Mouse (Mus musculus) limb, embryonic 14.5 days (tissue): Measurements from ENCODE around the gene Nkain1. TPM values are rescaled to one million over a fixed set of nuclear protein-coding genes. Genes with fewer than 3 reads are reported as not detected.

Experiments
- ATAC-seq: fragments of 200-750 bp; cut with Nextera tagmentation; 2 replicates; pipeline ENCODE4 v1.8.0; 2017; ENCODE audit warnings: low read depth, moderate number of reproducible peaks, moderate TSS enrichment; ENCODE audit not compliant: low FRiP score
- DNase-seq: peaks from one replicate; pipeline ENCODE4 v3.0.0-alpha.2; 2015; ENCODE audit warnings: low spot score
- H3K27ac ChIP-seq: fragments of 300-500 bp; sonication (generic); replicated peaks from 2 replicates; pipeline ENCODE4 v1.5.1; 2014; ENCODE audit warnings: low read depth, mild to moderate bottlenecking, low read length, moderate library complexity, mixed read lengths
- H3K27me3 ChIP-seq: fragments of 300-500 bp; sonication (generic); 2 replicates; pipeline ENCODE4 v1.6.1; 2014; ENCODE audit warnings: low read length, mixed read lengths; ENCODE audit not compliant: control insufficient read depth, insufficient read depth
- H3K36me3 ChIP-seq: fragments of 300-500 bp; sonication (generic); 2 replicates; pipeline ENCODE4 v1.6.1; 2014; ENCODE audit warnings: mild to moderate bottlenecking, low read length, moderate library complexity, mixed read lengths; ENCODE audit not compliant: control insufficient read depth, insufficient read depth
- H3K4me1 ChIP-seq: fragments of 300-500 bp; sonication (generic); 2 replicates; pipeline ENCODE4 v1.6.1; 2014; ENCODE audit warnings: antibody characterized with exemption, low read length, mixed read lengths; ENCODE audit not compliant: control insufficient read depth, insufficient read depth
- H3K4me2 ChIP-seq: fragments of 300-500 bp; sonication (generic); replicated peaks from 2 replicates; pipeline ENCODE4 v1.6.1; 2014; ENCODE audit warnings: low read depth, mild to moderate bottlenecking, low read length, moderate library complexity; ENCODE audit not compliant: severe bottlenecking
- H3K4me3 ChIP-seq: fragments of 300-500 bp; sonication (generic); replicated peaks from 2 replicates; pipeline ENCODE4 v1.5.1; 2014; ENCODE audit warnings: low read length
- H3K9ac ChIP-seq: fragments of 300-500 bp; sonication (generic); 2 replicates; pipeline ENCODE4 v1.6.1; 2014; ENCODE audit warnings: mild to moderate bottlenecking, low read depth, low read length, moderate library complexity; ENCODE audit not compliant: severe bottlenecking
- H3K9me3 ChIP-seq: fragments of 300-500 bp; sonication (generic); 2 replicates; pipeline ENCODE4 v1.6.1; 2016; ENCODE audit warnings: low read length; ENCODE audit not compliant: control insufficient read depth
- POLR2A ChIP-seq: fragments of 200-500 bp; IDR thresholded peaks from 2 replicates; pipeline ENCODE4 v1.8.0; 2012; ENCODE audit warnings: inconsistent platforms, mild to moderate bottlenecking, moderate library complexity, borderline replicate concordance; ENCODE audit not compliant: insufficient read depth, insufficient read length; ENCODE audit errors: extremely low read depth
- WGBS: fragments of 180-500 bp; shearing (Covaris S2); extraction: QIAGEN DNeasy Blood & Tissue Kit; methylation state at CpG from one replicate; pipeline ENCODE4 v1.1.7; 2014; 5-methylcytosine and 5-hydroxymethylcytosine counted together
- polyA plus RNA-seq, 2 experiments: library from polyadenylated mRNA; depleted of rRNA in 1 of 2; stranded (reverse) in 1 of 2; unstranded in 1 of 2; fragments of >200 nt; fragmentation: Nextera tagmentation in 1 of 2; extraction: Ambion mirVana in 1 of 2; gene quantifications; 2 replicates each; pipeline versions ENCODE4 v1.2.1 to v1.2.3; 2012 to 2014

The Nkain1 gene
- polyA plus RNA-seq, 2 experiments, result 3.4 to 33.5 TPM

- ATAC-seq (no peak), DNase-seq (no peak)
- no peak overlapping the region for H3K27ac ChIP-seq
- no peak overlapping the region for H3K4me2 ChIP-seq
- H3K9me3 ChIP-seq, result no peaks in the 10 kb centered on the region
- no peak overlapping the region for H3K4me3 ChIP-seq
- H3K27me3 ChIP-seq, result no peaks in the 10 kb centered on the region
- H3K4me1 ChIP-seq, result peaks cover 10% of the 10 kb centered on the region
- no peak overlapping the region for H3K9ac ChIP-seq
- WGBS, result 86% methylated on average over 7 of the region's 7 CpGs
- no peaks in the 10 kb centered on the region for H3K36me3 ChIP-seq
- TF ChIP-seq POLR2A, result no peak
Measured at GRCm38 (mm10) chr4:130574861-130575460, 988 bp upstream of the Nkain1 start.

- H3K27ac ChIP-seq, result 0 out of 2 replicates have a peak overlapping the region, but pooled peaks have one; percentile 26
- DNase-seq, result no peak
- H3K4me3 ChIP-seq, result peak overlapping the region; percentile 79
- no peaks in the 10 kb centered on the region for H3K36me3 ChIP-seq
- H3K4me1 ChIP-seq, result peaks cover 10% of the 10 kb centered on the region
- H3K4me2 ChIP-seq, result peak overlapping the region; percentile 95
- 1% methylated on average over 27 of the region's 76 CpGs for WGBS
- TF ChIP-seq POLR2A, result no peak
- peak overlapping the region; percentile 86 for H3K9ac ChIP-seq
- ATAC-seq, result peak; percentile 35
- no peaks in the 10 kb centered on the region for H3K9me3 ChIP-seq
- no peaks in the 10 kb centered on the region for H3K27me3 ChIP-seq
Measured at GRCm38 (mm10) chr4:130573351-130574047, 474 bp downstream of the Nkain1 start.

- Histone ChIP-seq H3K27me3 (no peaks in the 10 kb centered on the region), H3K4me2 (peak overlapping the region; percentile 95), H3K9me3 (no peaks in the 10 kb centered on the region), H3K9ac (peak overlapping the region; percentile 86), H3K36me3 (no peaks in the 10 kb centered on the region), H3K4me1 (peaks cover 13% of the 10 kb centered on the region), H3K27ac (no peak overlapping the region), H3K4me3 (peak overlapping the region; percentile 79)
- WGBS, result 1% methylated on average over 6 of the region's 6 CpGs
- ATAC-seq (0 out of 2 replicates have a peak, but pooled peaks have one; percentile 7), DNase-seq (no peak)
- no peak for TF ChIP-seq POLR2A
Measured at GRCm38 (mm10) chr4:130573012-130573350, 992 bp downstream of the Nkain1 start.

- Histone ChIP-seq H3K4me2 (peak overlapping the region; percentile 95), H3K9ac (no peak overlapping the region), H3K4me3 (peak overlapping the region; percentile 79), H3K27ac (no peak overlapping the region), H3K36me3 (no peaks in the 10 kb centered on the region), H3K9me3 (no peaks in the 10 kb centered on the region), H3K27me3 (no peaks in the 10 kb centered on the region), H3K4me1 (peaks cover 14% of the 10 kb centered on the region)
- ATAC-seq, result no peak
- TF ChIP-seq POLR2A, result no peak
- no peak for DNase-seq
- WGBS, result 24% methylated on average over 10 of the region's 10 CpGs
Measured at GRCm38 (mm10) chr4:130572545-130572944, 1.4 kb downstream of the Nkain1 start.

- Histone ChIP-seq H3K9me3 (no peaks in the 10 kb centered on the region), H3K4me1 (peaks cover 14% of the 10 kb centered on the region), H3K27ac (no peak overlapping the region), H3K36me3 (no peaks in the 10 kb centered on the region), H3K27me3 (no peaks in the 10 kb centered on the region), H3K9ac (no peak overlapping the region), H3K4me3 (no peak overlapping the region), H3K4me2 (no peak overlapping the region)
- no peak for DNase-seq
- WGBS, result 61% methylated on average over 10 of the region's 10 CpGs
- ATAC-seq, result no peak
- TF ChIP-seq POLR2A, result no peak
Measured at GRCm38 (mm10) chr4:130570941-130571720, 2.8 kb downstream of the Nkain1 start.
